In genomic region chr17:32355031-32355430, GRCm38 (mm10) we compare ENCODE assay signal across 16 mouse cellular contexts.
"Had no signal": no experiment of that assay in that cellular context is flagged by ENCODE, and none has a peak within 500 bp of the region (broad histone marks: within the 10 kb centered on the region; RNA-seq: fewer than 3 reads in every experiment).

No protein-coding gene starts in this region.

- DNase-seq: kidney, adult 2 months; kidney, postnatal 14 days; lung, adult 2 months; lung, postnatal 4 days; retina, postnatal 1 day; right cerebral cortex, postnatal 4 days; spleen, adult 18-20 months; thymus, adult 18-20 months; thymus, postnatal 14 days had no signal

- H3K4me2 ChIP-seq: kidney, embryonic 15.5 days; liver, embryonic 11.5 days; liver, embryonic 15.5 days; midbrain, embryonic 12.5 days had no signal

- H3K27ac ChIP-seq: kidney, embryonic 15.5 days; limb, embryonic 10.5 days; liver, embryonic 15.5 days had no signal

- H3K27me3 ChIP-seq: kidney, embryonic 15.5 days; liver, embryonic 15.5 days; midbrain, embryonic 12.5 days had no signal

- H3K4me3 ChIP-seq: kidney, embryonic 15.5 days; left cerebral cortex, adult 2 months; limb, embryonic 10.5 days; liver, embryonic 15.5 days; midbrain, embryonic 12.5 days had no signal

- H3K9me3 ChIP-seq: kidney, embryonic 15.5 days; limb, embryonic 10.5 days; liver, embryonic 15.5 days; midbrain, embryonic 12.5 days had no signal

- H3K9ac ChIP-seq: kidney, embryonic 15.5 days; liver, embryonic 15.5 days; midbrain, embryonic 12.5 days had no signal

- ATAC-seq: lung, postnatal 0 days had no signal
